Mouse (Mus musculus): ENCODE measurements around the gene Dlgap3. TPM values are rescaled to one million over a fixed set of nuclear protein-coding genes. Genes with fewer than 3 reads are reported as not detected.

The Dlgap3 gene
- polyA plus RNA-seq, 1 experiment: 0.18 TPM

GRCm38 (mm10) chr4:127215799-127216198 is 46.8 kb downstream of the Dlgap3 start:
- no peak for DNase-seq (ENCODE audit: low spot score)

DNA sequence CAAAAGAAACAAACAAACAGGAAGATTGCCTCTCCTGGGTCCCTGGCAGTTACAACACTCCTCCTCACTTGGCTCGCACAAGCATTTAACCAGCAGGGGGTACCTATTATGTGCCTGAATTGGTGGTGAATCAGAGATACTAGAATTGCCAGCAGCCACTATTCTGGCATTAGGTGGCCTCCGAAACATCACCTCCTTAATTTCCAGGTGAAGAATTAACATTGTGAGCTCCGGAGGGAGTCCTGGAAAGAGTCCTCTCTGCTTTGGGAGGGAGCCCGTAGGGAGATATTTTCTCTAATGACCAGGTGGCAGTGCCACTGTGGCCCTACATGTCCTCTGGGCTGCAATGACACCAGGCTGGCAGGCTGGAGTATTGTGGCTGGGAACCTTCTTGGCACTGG is 47.2 kb downstream of the Dlgap3 start:
- no peak for DNase-seq (ENCODE audit: low spot score)

- DNase-seq (ENCODE audit: low spot score): no peak
Observed at GRCm38 (mm10) chr4:127217048-127217447, 48.0 kb downstream of the Dlgap3 start.

- DNase-seq (ENCODE audit: low spot score): no peak
Observed at GRCm38 (mm10) chr4:127223291-127223690, 54.3 kb downstream of the Dlgap3 start.

GRCm38 (mm10) chr4:127223755-127224154 is 54.8 kb downstream of the Dlgap3 start:
- DNase-seq (ENCODE audit: low spot score): no peak

DNA sequence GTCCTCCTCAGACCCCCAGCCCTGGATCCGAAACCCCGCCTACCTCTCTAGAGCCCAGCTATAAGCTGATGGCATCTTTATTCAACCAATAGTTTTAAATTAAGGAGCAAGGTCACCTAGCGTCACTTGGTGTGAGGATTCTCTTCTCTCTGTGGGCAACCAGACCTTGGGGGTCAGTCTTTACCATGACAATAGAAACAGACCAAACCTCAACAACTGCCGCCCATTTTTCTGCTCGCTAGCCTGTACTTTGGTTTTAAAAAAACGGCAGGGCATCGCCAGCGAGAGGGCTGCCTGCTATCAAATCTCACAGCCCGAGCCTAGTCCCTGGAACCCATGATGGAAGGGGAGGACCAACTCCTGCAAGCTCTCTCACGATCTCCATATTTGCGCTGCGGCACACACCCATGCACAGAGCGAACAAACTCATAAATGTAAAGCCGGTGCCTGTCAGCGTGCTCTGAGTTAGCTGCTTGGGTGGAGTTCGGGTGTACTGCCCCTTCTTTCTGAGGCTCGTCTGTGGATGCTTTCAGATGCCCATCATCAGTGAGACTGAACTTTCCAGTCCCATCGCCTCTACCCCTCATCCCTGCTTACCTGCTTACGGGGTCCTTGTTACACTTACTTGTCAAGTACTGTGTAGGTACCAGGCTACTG is 55.6 kb downstream of the Dlgap3 start:
- DNase-seq (ENCODE audit: low spot score): no peak

DNA sequence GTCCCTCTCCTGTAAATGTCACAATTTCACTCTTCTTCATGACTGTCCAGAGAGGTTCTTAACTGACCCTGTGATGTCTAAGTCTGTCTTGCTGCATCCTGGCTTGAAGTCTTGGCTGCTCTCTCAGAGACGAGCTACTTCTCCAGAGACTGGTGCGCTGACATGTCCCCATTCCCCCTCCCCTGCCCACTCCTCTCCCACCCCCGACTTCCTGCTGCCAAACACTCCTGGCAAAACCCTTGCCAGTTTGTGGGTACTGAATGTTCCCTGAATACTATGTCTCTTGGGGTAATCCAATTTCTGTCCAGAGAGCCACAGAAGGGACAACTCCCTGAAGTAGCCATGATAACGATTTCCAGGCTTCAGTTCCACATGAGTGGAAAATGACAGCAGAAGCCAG is 57.1 kb downstream of the Dlgap3 start:
- no peak for DNase-seq (ENCODE audit: low spot score)

DNA sequence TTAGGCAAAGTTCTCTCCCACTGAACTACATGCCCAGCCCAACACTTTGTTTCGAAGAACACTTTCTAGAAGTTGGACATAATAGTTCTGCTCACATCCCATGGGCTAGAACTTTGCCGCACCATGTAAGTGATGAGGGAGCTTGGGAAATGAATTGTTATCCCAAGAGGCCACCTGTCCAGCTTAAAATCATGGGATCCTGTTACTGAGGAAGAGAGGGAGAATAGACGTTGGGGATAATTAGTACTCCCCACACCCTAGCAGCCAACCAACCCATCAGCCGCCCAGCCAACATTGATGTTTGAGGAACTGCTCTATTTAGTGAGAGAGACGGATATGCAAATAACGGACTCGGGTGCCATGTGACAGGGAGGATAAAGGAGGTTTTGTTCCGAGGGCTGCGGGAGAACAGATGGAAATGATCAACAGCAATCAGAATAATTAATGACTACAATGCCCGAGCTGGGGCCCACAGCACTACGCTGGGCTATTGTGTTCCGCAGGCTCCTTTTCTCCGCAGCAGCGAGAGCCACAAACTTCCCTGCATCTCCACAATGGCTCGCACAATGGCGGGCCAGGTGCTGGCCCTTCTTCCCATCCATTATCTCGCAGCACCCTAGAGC is 58.2 kb downstream of the Dlgap3 start:
- DNase-seq (ENCODE audit: low spot score): no peak

GRCm38 (mm10) chr4:127232028-127232427 is 63.0 kb downstream of the Dlgap3 start:
- no peak for DNase-seq (ENCODE audit: low spot score)

GRCm38 (mm10) chr4:127232551-127232950 is 63.5 kb downstream of the Dlgap3 start:
- DNase-seq (ENCODE audit: low spot score): no peak

- DNase-seq (ENCODE audit: low spot score): no peak
Observed at GRCm38 (mm10) chr4:127233416-127234125, 64.6 kb downstream of the Dlgap3 start.

DNA sequence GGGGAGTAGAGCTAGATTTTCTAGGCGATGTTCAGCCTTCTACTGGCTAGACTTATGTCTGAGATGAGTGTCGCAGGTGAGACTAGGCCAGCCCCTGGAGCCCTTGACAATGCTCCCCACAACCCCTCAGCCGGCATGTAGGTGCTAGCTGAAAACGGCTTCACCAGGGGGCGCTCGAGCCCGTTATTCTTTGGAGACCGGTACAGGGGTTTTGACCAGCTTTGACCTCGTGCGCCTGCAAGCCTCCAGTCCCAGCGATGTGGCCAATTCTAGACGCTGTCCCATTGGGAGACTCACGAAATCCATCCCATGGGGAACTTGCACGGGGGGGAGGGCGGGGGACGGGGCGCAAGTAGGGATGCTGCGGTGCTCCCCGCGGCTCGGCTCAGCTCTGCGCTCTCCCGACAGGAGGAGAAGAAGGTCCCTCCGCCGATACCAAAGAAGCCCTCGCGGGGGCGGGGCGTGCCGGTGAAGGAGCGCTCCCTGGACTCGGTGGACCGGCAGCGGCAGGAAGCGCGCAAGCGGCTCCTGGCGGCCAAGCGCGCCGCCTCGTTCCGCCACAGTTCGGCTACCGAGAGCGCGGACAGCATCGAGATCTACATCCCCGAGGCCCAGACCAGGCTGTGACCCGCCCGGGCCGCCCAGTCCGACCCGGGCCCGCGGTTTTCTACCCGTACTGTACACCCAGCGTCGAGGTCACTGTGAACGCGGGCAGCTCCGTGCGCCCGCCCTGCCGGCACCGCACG is 66.9 kb downstream of the Dlgap3 start:
- DNase-seq (ENCODE audit: low spot score): peak; percentile 72

- DNase-seq (ENCODE audit: low spot score): no peak
Observed at GRCm38 (mm10) chr4:127236631-127237030, 67.6 kb downstream of the Dlgap3 start.

- no peak for DNase-seq (ENCODE audit: low spot score)
Observed at GRCm38 (mm10) chr4:127237271-127237670, 68.3 kb downstream of the Dlgap3 start.

DNA sequence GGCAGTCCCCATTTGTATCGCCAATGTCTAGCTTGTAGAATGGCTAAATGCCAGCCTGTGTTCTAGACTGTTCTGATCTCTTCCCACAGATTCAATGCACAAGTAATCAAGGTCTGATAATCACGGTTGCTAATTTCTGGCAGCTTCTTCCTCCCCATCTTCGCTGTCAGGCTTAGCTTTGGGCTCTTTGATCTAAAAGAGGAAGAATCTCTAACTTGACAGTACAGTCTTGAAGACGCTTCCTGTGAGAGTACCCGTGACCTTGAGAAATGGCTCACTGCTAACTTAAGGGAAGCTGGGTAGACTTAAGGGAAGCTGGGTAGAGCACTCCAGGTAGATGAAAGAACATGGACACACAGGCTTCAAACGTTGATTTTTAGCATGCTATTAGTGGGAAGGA is 73.7 kb downstream of the Dlgap3 start:
- no peak for DNase-seq (ENCODE audit: low spot score)

- DNase-seq (ENCODE audit: low spot score): peak; percentile 98
Observed at GRCm38 (mm10) chr4:127243552-127243951, 74.5 kb downstream of the Dlgap3 start, which contains the start of gene Smim12. Gene Smim12 (plus strand): TSS chr4:127243784.

GRCm38 (mm10) chr4:127243953-127244352 is 74.9 kb downstream of the Dlgap3 start:
- DNase-seq (ENCODE audit: low spot score): no peak

DNA sequence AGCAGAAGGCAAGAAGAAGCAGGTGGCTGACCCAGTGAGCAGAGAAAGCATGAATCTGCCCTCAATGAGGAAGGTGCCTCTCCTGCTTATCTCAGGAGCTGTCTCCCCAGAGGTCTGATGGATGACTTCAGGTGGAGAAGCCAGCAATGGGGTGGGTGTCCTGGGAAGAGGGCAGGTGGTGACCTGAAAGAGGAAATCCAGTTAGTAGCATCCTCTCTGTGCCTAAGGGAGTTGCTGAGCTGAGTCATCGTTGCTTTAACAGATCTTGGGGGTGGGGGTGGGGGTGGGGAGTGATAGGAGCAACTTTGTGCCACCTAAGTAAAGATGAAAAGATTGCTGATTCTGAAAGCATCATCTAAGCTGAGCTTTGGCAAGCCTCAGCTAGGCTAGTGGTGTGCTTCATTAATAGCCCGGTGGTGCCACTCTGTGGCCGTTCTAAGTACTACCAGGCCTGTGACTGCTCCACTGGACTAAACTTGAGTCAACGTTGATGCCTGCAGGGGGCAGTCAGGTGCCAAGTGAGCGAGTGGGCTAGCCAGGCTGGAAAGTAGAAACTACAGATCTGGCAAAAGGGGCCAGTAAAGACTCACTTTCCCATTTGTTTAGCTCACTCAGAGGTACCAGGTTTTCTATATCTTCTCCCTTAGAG is 80.8 kb downstream of the Dlgap3 start:
- DNase-seq (ENCODE audit: low spot score): peak; percentile 70

GRCm38 (mm10) chr4:127251963-127252585 is 83.1 kb downstream of the Dlgap3 start:
- peak; percentile 50 for DNase-seq (ENCODE audit: low spot score)

DNA sequence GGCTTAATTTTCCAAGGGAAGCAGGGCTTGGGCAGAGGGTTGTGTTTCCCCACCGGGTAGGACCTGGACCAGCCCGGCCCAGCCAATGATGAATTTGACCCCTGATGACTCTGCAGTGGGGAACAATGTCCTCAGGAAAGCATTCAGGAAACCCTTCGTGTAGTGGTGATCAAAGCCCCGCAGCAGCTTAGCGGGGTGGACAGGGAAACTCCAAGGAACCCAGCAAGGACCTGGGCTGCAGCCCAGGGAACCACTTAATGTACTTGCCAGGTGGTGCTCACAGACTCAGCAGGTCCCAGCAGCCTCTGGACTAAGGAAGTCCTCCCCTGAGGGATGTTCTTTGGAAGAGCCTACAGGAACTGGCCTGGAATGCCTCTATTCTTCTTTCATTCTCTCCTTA is 87.7 kb downstream of the Dlgap3 start:
- no peak for DNase-seq (ENCODE audit: low spot score)

DNA sequence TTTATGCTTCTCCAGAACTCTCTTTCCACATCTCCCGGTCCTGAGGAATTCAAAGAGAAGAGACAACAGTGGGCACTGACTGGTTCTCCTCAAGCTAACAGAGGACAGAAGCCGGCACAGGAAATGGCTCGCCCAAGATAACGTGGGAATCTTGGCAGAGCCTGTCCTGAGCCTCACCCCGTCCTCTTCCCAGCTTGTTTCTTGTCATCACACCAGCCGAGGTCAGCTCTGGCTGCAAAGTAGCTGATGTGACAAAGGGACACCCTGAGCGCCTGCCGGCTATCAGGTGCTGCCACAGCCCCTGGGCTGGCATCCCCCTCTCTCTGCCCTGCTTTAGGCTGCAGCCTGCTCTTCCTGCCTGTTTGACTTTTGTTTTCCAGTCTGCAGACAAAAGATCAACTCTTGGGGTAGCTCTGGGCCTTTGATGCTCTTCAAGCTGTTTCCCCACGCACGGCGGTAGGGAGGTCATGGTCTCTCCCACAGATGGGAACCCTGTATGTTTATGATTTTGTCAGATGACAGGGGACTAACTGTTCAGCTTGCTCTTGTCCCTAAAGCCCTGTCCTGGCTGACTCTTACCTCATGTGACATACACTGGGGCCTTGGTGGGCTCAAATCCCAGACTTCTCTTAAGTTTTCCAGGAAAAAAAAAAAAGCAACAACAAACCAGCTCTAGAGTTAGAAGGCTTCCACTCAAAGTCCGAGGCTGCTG is 89.3 kb downstream of the Dlgap3 start:
- DNase-seq (ENCODE audit: low spot score): no peak

All from urinary bladder, adult 2 months (tissue).